Mouse (Mus musculus) midbrain, embryonic 11.5 days (tissue): Measurements from ENCODE around the gene Sptb. TPM values are rescaled to one million over a fixed set of nuclear protein-coding genes. Genes with fewer than 3 reads are reported as not detected.
A peak's percentile ranks its signal among the peaks of the same experiment; 100 is the strongest.

Source experiments
- ATAC-seq: fragments of 200-750 bp; cut with Nextera tagmentation; 2 replicates; pipeline ENCODE4 v1.8.0; 2017; ENCODE audit warnings: moderate TSS enrichment, moderate library complexity; ENCODE audit not compliant: low FRiP score
- DNase-seq: peaks from one replicate; pipeline ENCODE4 v3.0.0; 2015; ENCODE audit warnings: low spot score; ENCODE audit errors: missing footprints
- H3K27ac ChIP-seq: fragments of 300-500 bp; sonication (generic); 2 replicates; pipeline ENCODE4 v1.5.1; 2014; ENCODE audit warnings: low read depth, low read length
- H3K27me3 ChIP-seq: fragments of 300-500 bp; sonication (generic); 2 replicates; pipeline ENCODE4 v1.6.1; 2014; ENCODE audit warnings: mild to moderate bottlenecking, low read length, moderate library complexity, mixed read lengths; ENCODE audit not compliant: control insufficient read depth, insufficient read depth
- H3K36me3 ChIP-seq: fragments of 300-500 bp; sonication (generic); 2 replicates; pipeline ENCODE4 v1.6.1; 2014; ENCODE audit warnings: mild to moderate bottlenecking, low read length, moderate library complexity, mixed read lengths; ENCODE audit not compliant: control insufficient read depth, insufficient read depth
- H3K4me1 ChIP-seq: fragments of 300-500 bp; sonication (generic); 2 replicates; pipeline ENCODE4 v1.6.1; 2014; ENCODE audit warnings: low read length; ENCODE audit not compliant: control insufficient read depth, insufficient read depth
- H3K4me2 ChIP-seq: fragments of 300-500 bp; sonication (generic); 2 replicates; pipeline ENCODE4 v1.6.1; 2014; ENCODE audit warnings: mild to moderate bottlenecking, moderate library complexity
- H3K4me3 ChIP-seq: fragments of 300-500 bp; sonication (generic); 2 replicates; pipeline ENCODE4 v1.5.1; 2014; ENCODE audit warnings: low read depth, low read length
- H3K9ac ChIP-seq: fragments of 300-500 bp; sonication (generic); 2 replicates; pipeline ENCODE4 v1.6.1; 2014; ENCODE audit warnings: low read length
- H3K9me3 ChIP-seq: fragments of 300-500 bp; sonication (generic); 2 replicates; pipeline ENCODE4 v1.6.1; 2016; ENCODE audit warnings: low read length; ENCODE audit not compliant: control insufficient read depth
- WGBS: fragments of 180-500 bp; shearing (Covaris S2); extraction: QIAGEN DNeasy Blood & Tissue Kit; methylation state at CpG from one replicate; pipeline ENCODE4 v1.1.7; 2014; 5-methylcytosine and 5-hydroxymethylcytosine counted together
- polyA plus RNA-seq: library from polyadenylated mRNA; unstranded; fragments of >200 nt; fragmentation: Nextera tagmentation; extraction: Ambion mirVana; gene quantifications from 2 replicates; pipeline ENCODE4 v1.2.1, GENCODE M21; 2014

Gene Sptb
- polyA plus RNA-seq, 1 experiment from 2014 or later = 3.1 TPM

- Histone ChIP-seq H3K4me1 (peaks cover 15% of the 10 kb centered on the region), H3K4me2 (no peak overlapping the region), H3K4me3 (no peak overlapping the region), H3K9ac (no peak overlapping the region), H3K27ac (no peak overlapping the region), H3K9me3 (no peaks in the 10 kb centered on the region), H3K27me3 (peaks cover 20% of the 10 kb centered on the region), H3K36me3 (no peaks in the 10 kb centered on the region)
- 67% methylated on average over 3 of the region's 3 CpGs for WGBS
- DNase-seq (no peak), ATAC-seq (no peak)
Observed at GRCm38 (mm10) chr12:76549203-76549602, 161.1 kb downstream of the Sptb start.

DNA sequence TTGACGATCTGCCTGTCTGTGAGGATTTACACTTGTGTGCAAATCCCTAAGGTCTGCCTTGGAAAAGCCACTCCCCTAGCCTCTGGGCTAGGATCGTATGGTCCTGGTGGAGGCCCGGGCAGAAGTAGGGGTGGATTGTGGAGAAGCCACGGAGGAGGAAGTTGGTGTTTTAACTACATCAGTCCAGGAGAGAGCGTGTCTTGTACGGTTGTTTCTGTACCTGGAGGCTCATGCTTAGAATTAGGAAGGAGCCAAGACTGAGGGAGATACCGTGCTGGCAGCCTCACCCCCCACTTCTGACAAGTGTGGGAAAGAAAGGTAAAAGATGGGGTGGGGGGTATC is 162.3 kb downstream of the Sptb start:
- H3K27ac ChIP-seq = no peak overlapping the region
- no peaks in the 10 kb centered on the region for H3K9me3 ChIP-seq
- 23% methylated on average over 7 of the region's 7 CpGs for WGBS
- peaks cover 20% of the 10 kb centered on the region for H3K27me3 ChIP-seq
- no peak overlapping the region for H3K9ac ChIP-seq
- H3K4me2 ChIP-seq = no peak overlapping the region
- no peaks in the 10 kb centered on the region for H3K36me3 ChIP-seq
- no peak overlapping the region for H3K4me3 ChIP-seq
- peaks cover 15% of the 10 kb centered on the region for H3K4me1 ChIP-seq
- ATAC-seq = no peak
- no peak for DNase-seq

DNA sequence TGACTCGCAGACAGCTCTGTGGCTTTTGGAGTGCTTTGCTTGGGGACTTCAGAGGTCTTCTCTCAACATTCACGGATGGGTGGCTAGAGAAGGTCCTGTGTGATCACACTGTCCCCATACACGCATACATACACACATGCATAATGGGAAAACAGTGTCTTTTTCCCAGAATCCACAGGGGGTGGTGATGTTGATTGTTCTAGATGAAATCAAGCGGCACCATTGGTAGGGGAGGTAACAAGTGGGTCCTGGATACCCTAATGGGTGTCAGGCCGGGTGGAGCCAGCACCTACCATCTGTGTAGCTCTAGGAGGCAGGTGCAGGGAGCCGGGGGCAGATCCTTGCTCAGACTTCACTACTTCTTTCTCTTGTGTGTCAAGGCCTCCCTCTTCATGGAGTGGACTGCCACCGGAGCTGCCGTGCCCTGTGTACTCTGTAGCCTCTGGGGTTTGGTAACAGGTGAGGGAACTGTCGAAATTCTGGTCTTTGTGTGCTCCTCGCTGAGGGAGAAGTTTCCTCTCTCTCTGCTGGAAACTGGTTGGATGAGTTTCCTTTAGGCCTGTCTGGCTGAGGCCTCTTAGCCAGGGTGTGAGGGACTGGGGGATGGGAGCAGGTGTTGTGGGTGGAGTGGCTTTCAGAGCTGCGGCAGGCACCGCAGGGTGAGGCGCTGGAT is 162.8 kb downstream of the Sptb start:
- no peak overlapping the region for H3K27ac ChIP-seq
- peaks cover 20% of the 10 kb centered on the region for H3K27me3 ChIP-seq
- no peak overlapping the region for H3K4me3 ChIP-seq
- ATAC-seq (peak; percentile 34; the same call in 1 of the 2 replicates), DNase-seq (peak; percentile 86)
- 18% methylated on average over 13 of the region's 13 CpGs for WGBS
- H3K36me3 ChIP-seq = no peaks in the 10 kb centered on the region
- H3K4me2 ChIP-seq = no peak overlapping the region
- H3K4me1 ChIP-seq = peaks cover 15% of the 10 kb centered on the region
- no peaks in the 10 kb centered on the region for H3K9me3 ChIP-seq
- H3K9ac ChIP-seq = no peak overlapping the region

GRCm38 (mm10) chr12:76546383-76547276 is 163.7 kb downstream of the Sptb start:
- H3K9ac ChIP-seq = peak overlapping the region; percentile 10; the same call in 1 of the 2 replicates
- no peaks in the 10 kb centered on the region for H3K36me3 ChIP-seq
- WGBS = 8% methylated on average over 28 of the region's 28 CpGs
- no peak overlapping the region; the same call in 1 of the 2 replicates for H3K4me3 ChIP-seq
- ATAC-seq (peak; percentile 24; the same call in 1 of the 2 replicates), DNase-seq (peak; percentile 93)
- no peaks in the 10 kb centered on the region for H3K9me3 ChIP-seq
- H3K27me3 ChIP-seq = peaks cover 20% of the 10 kb centered on the region
- peaks cover 15% of the 10 kb centered on the region for H3K4me1 ChIP-seq
- H3K4me2 ChIP-seq = peak overlapping the region; percentile 32
- H3K27ac ChIP-seq = no peak overlapping the region

DNA sequence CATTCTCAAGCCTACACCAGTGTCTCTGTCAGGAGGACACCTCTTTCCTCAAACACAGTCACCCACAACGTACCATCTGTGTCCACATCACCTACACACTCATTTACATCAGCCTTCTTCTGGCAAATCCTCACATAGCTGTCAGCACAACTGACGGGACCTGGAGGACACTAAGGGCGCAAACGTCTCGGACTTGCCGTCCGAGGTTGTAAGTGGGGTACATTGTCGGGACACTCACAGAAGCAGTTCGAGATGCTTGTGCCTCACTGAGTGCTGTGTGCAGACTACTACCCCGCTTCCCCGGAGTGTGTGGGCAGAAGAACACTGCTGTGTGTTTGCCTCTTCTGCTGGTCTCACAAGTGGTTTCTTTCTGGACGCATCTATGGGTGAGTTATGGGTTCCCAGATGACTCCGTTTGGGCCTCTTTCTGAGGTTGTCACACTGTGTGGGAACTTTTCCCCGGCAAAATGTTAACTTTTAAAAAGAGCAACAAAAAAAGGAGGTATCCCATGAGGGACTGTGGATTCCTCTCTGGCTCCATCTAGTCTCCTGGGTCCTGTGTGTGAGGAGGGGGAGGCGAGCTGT is 164.5 kb downstream of the Sptb start:
- H3K36me3 ChIP-seq = no peaks in the 10 kb centered on the region
- H3K4me3 ChIP-seq = no peak overlapping the region
- no peak overlapping the region for H3K27ac ChIP-seq
- H3K9ac ChIP-seq = no peak overlapping the region
- H3K4me1 ChIP-seq = peaks cover 15% of the 10 kb centered on the region
- WGBS = 61% methylated on average over 15 of the region's 15 CpGs
- H3K9me3 ChIP-seq = no peaks in the 10 kb centered on the region
- H3K4me2 ChIP-seq = no peak overlapping the region
- DNase-seq (peak; percentile 82), ATAC-seq (no peak)
- H3K27me3 ChIP-seq = peaks cover 20% of the 10 kb centered on the region

DNA sequence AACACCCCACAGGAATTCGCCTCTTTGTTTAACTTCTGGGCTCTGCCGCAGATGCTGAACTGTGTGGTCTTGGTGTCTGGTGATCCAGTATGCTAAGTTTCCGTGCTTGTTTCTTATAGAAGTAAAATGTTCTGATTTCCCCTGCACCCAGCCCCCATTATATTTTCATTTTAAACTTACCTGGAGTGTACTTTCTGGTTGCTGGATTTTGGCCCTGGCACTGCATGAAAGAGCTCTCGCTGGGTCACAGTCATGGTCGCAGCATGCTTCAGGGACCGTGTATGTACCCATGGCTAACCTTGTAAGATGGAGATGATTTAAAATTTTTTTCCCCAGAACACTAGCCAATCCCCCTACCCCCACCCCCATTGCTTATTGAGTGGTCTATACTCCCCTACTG is 168.5 kb downstream of the Sptb start:
- WGBS = 72% methylated on average over 6 of the region's 6 CpGs
- no peak overlapping the region for H3K4me3 ChIP-seq
- no peak for ATAC-seq

GRCm38 (mm10) chr12:76541475-76541874 is 168.9 kb downstream of the Sptb start:
- peak; percentile 81 for DNase-seq
- 52% methylated on average over 8 of the region's 8 CpGs for WGBS
- Histone ChIP-seq H3K4me1 (peaks cover 3% of the 10 kb centered on the region), H3K9ac (no peak overlapping the region), H3K4me3 (no peak overlapping the region), H3K9me3 (no peaks in the 10 kb centered on the region), H3K4me2 (no peak overlapping the region), H3K27me3 (peaks cover 7% of the 10 kb centered on the region; the same call in 1 of the 2 replicates), H3K27ac (no peak overlapping the region), H3K36me3 (no peaks in the 10 kb centered on the region)
- no peak for ATAC-seq

More for the DNA sequence above, 168.5 kb downstream of the Sptb start:
- H3K36me3 ChIP-seq = no peaks in the 10 kb centered on the region
- DNase-seq = peak; percentile 21
- H3K4me1 ChIP-seq = peaks cover 7% of the 10 kb centered on the region
- H3K9me3 ChIP-seq = no peaks in the 10 kb centered on the region
- peaks cover 9% of the 10 kb centered on the region for H3K27me3 ChIP-seq
- H3K9ac ChIP-seq = no peak overlapping the region
- H3K4me2 ChIP-seq = no peak overlapping the region
- H3K27ac ChIP-seq = no peak overlapping the region

GRCm38 (mm10) chr12:76540701-76541221 is 169.6 kb downstream of the Sptb start:
- ATAC-seq (no peak), DNase-seq (peak; percentile 33)
- H3K4me2 ChIP-seq = no peak overlapping the region
- no peak overlapping the region for H3K9ac ChIP-seq
- peaks cover 1% of the 10 kb centered on the region; the same call in 1 of the 2 replicates for H3K27me3 ChIP-seq
- no peaks in the 10 kb centered on the region for H3K4me1 ChIP-seq
- no peak overlapping the region for H3K27ac ChIP-seq
- H3K36me3 ChIP-seq = no peaks in the 10 kb centered on the region
- no peaks in the 10 kb centered on the region for H3K9me3 ChIP-seq
- 84% methylated on average over 10 of the region's 10 CpGs for WGBS
- no peak overlapping the region for H3K4me3 ChIP-seq
